Mouse (Mus musculus) embryonic facial prominence, embryonic 10.5 days (tissue): ENCODE data around the gene Myh7. TPM values are rescaled to one million over a fixed set of nuclear protein-coding genes. Genes with fewer than 3 reads are reported as not detected.

Source experiments
- DNase-seq: peaks from one replicate; pipeline ENCODE4 v3.0.0-alpha.2; 2017; ENCODE audit warnings: low spot score
- H3K27ac ChIP-seq: fragments of 300-500 bp; sonication (generic); replicated peaks from 2 replicates; pipeline ENCODE4 v1.5.1; 2016; ENCODE audit warnings: mild to moderate bottlenecking
- H3K27me3 ChIP-seq: fragments of 300-500 bp; sonication (generic); replicated peaks from 2 replicates; pipeline ENCODE4 v1.6.1; 2016; ENCODE audit warnings: low read depth, mild to moderate bottlenecking; ENCODE audit not compliant: poor library complexity, severe bottlenecking
- H3K36me3 ChIP-seq: fragments of 300-500 bp; sonication (generic); replicated peaks from 2 replicates; pipeline ENCODE4 v1.6.1; 2016; ENCODE audit warnings: mild to moderate bottlenecking, moderate library complexity
- H3K4me1 ChIP-seq: fragments of 300-500 bp; sonication (generic); 2 replicates; pipeline ENCODE4 v1.6.1; 2016
- H3K4me3 ChIP-seq: fragments of 300-500 bp; sonication (generic); 2 replicates; pipeline ENCODE4 v1.5.1; 2016; ENCODE audit warnings: mild to moderate bottlenecking, moderate library complexity
- H3K9me3 ChIP-seq: fragments of 300-500 bp; sonication (generic); 2 replicates; pipeline ENCODE4 v1.6.1; 2016; ENCODE audit warnings: mild to moderate bottlenecking
- WGBS: fragments of 180-500 bp; shearing (Covaris S2); methylation state at CpG from one replicate; pipeline ENCODE4 v1.1.7; 2016; 5-methylcytosine and 5-hydroxymethylcytosine counted together
- microRNA counts: library from miRNA; unstranded; fragments of <30 nt; microRNA quantifications from one replicate; lab custom pipeline; 2017
- microRNA-seq: library from miRNA; unstranded; fragments of <30 nt; microRNA quantifications from one replicate; pipeline ENCODE4, GENCODE M21; 2017
- polyA plus RNA-seq: library from polyadenylated mRNA; unstranded; fragments of >200 nt; fragmentation: Nextera tagmentation; extraction: Ambion mirVana; gene quantifications from 2 replicates; pipeline ENCODE4 v1.2.1, GENCODE M21; 2016

Gene Myh7
- polyA plus RNA-seq, 1 experiment from 2014 or later, result 1.9 TPM

DNA sequence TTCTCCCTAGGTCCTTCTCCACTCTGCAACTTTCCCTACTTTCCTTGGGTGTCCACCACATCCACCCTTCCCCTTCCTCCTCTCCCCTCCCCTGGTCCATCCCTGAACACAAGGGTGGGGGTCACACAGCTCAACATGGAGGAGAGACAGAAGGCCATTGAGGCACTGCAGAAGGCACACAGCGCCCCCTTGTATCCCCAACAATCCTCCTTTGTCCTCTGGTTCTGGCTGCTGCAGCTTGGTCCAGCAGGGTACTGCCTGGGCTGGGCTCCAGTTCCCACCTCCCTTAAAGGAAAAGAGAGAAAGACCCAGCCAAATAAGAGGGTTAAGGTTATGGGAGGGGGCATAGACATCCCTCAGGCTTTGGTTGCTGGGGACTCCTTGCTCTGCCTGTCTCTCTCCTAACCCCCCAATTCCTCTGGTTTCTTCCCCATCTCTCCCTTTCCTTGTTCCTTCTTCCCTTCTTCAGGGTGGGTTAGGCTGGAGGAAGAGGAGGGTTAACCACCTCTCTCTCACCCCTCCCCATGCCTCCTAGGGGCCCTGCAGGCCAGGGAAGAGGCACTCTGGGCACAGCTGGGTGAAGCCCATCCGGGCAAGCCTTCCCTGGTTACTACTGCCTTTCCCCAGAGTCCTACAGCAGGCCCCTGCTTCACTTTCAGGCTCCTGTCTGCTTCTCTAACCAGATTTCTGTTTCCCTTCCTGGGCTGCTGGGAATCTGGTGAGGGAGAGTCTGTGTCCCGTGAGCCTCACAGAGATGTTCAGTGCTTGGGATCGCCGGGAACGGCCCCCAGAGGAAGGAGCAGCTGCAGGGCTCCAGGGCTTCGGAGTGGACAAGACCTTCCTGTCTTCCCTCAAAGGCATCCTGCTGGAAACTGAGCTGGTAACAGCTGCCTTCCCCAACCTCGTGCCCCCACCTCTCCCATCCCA lies 58.3 kb downstream of the Myh7 start, which contains the start of gene Cmtm5:
TSS of gene Cmtm5 (plus strand) at position 358 of the 927 bp plus-strand sequence.
- Histone ChIP-seq H3K27ac (peak within 1 kb of the TSS; percentile 84), H3K4me3 (peak within 1 kb of the TSS; percentile 26; the same call in 1 of the 2 replicates), H3K36me3 (no peaks in the 10 kb centered on the region), H3K27me3 (no peaks in the 10 kb centered on the region), H3K4me1 (peaks cover 38% of the 10 kb centered on the region), H3K9me3 (no peaks in the 10 kb centered on the region)
- peak; percentile 38 for DNase-seq
- WGBS, result 21% methylated on average over 8 of the region's 8 CpGs

GRCm38 (mm10) chr14:54932645-54933150 lies 61.7 kb downstream of the Myh7 start, which contains the start of gene Il25:
Gene Il25, plus strand, starts transcription at chr14:54932695.
- Histone ChIP-seq H3K27ac (peak within 1 kb of the TSS; percentile 49; the same call in 1 of the 2 replicates), H3K4me1 (peaks cover 51% of the 10 kb centered on the region), H3K27me3 (peaks cover 11% of the 10 kb centered on the region), H3K4me3 (no peak within 1 kb of the TSS), H3K36me3 (no peaks in the 10 kb centered on the region), H3K9me3 (no peaks in the 10 kb centered on the region)
- DNase-seq, result peak; percentile 20
- 35% methylated on average over 6 of the region's 6 CpGs for whole genome bisulfite sequencing

DNA sequence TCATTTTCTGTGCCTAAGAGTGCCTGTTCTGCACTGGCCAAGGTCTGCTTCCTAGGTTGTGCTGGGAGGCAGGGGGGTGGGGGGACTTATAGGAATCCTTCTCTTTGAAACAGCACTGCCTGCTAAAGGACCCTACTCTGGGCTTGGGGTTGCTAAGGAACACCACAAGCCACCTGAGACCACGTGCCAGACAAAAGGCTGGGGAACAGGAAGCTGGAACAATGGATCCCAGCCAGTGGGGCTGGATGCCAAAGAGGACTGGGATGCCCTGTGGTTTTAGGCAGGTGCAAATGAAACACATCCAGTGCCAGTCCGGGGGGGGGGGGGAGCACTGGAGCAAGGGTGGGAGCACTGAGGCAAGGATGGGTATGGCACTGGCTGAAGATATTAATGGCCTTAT lies 64.0 kb downstream of the Myh7 start:
- Histone ChIP-seq H3K27ac (peak overlapping the region; percentile 44; the same call in 1 of the 2 replicates), H3K27me3 (peaks cover 11% of the 10 kb centered on the region), H3K9me3 (no peaks in the 10 kb centered on the region), H3K4me1 (peaks cover 60% of the 10 kb centered on the region), H3K4me3 (no peak overlapping the region), H3K36me3 (no peaks in the 10 kb centered on the region)
- no peak for DNase-seq
- WGBS, result 30% methylated on average over 2 of the region's 2 CpGs

- no peaks in the 10 kb centered on the region for H3K36me3 ChIP-seq
- WGBS, result 76% methylated on average over 5 of the region's 5 CpGs
- peaks cover 11% of the 10 kb centered on the region for H3K27me3 ChIP-seq
- H3K27ac ChIP-seq, result 0 out of 2 replicates have a peak overlapping the region, but pooled peaks have one; percentile 44
- H3K9me3 ChIP-seq, result no peaks in the 10 kb centered on the region
- H3K4me1 ChIP-seq, result peaks cover 62% of the 10 kb centered on the region
- no peak for DNase-seq
- no peak overlapping the region for H3K4me3 ChIP-seq
Measured at GRCm38 (mm10) chr14:54929801-54930200, 64.6 kb downstream of the Myh7 start.

GRCm38 (mm10) chr14:54927296-54927695 lies 67.1 kb downstream of the Myh7 start:
- H3K4me3 ChIP-seq, result peak overlapping the region; percentile 72
- peaks cover 11% of the 10 kb centered on the region for H3K27me3 ChIP-seq
- peak overlapping the region; percentile 100 for H3K27ac ChIP-seq
- H3K4me1 ChIP-seq, result peaks cover 69% of the 10 kb centered on the region
- DNase-seq, result peak; percentile 18
- H3K9me3 ChIP-seq, result peaks cover 2% of the 10 kb centered on the region; the same call in 1 of the 2 replicates
- peaks cover 15% of the 10 kb centered on the region for H3K36me3 ChIP-seq
- 14% methylated on average over 7 of the region's 7 CpGs for whole genome bisulfite sequencing

DNA sequence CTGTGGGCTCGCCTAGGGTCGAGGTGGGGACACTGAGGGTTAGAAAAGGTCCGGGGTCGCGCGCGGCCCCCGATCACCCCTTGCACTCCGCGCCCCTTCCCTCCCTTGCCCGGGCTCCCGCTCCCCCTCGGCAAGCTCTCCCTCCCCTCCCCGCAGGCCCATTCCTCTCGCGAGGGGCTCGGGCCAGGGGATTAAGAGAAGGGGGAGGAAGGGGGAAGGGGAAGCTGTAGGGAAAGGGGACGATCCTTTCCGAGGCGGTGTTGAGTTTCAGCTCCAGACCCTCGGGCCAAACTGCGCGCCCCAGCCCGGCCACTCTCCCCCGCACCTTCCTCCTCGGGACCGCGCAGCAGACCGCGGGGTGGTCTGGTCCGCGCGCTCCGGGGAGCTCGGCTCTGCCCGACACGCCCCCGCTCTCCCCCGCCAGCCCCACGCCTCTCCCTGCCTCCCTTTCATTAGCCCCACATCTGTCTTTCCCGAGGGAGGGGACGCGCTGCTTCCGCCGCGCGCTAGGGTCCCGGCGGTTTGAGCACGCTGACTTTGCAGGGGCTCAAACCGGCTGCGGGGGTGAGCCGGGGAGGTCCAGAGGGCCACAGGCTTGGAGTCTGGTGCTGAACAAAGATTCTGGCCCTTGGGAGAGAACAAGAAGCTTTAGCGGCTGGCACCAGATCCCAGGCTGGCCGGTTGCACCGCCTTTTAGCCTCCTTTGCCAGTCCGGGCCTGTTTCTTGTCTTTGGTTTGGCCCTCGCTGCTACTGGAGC lies 67.8 kb downstream of the Myh7 start:
- Histone ChIP-seq H3K27me3 (peaks cover 11% of the 10 kb centered on the region), H3K4me3 (peak overlapping the region; percentile 72), H3K36me3 (peaks cover 22% of the 10 kb centered on the region), H3K9me3 (peaks cover 9% of the 10 kb centered on the region), H3K4me1 (peaks cover 66% of the 10 kb centered on the region), H3K27ac (peak overlapping the region; percentile 100)
- WGBS, result under 1% methylated on average over 58 of the region's 58 CpGs
- DNase-seq, result peak; percentile 94

- Histone ChIP-seq H3K4me3 (peak within 1 kb of the TSS; percentile 72), H3K4me1 (peaks cover 63% of the 10 kb centered on the region), H3K27ac (peak within 1 kb of the TSS; percentile 100), H3K9me3 (peaks cover 18% of the 10 kb centered on the region), H3K36me3 (peaks cover 31% of the 10 kb centered on the region), H3K27me3 (peaks cover 11% of the 10 kb centered on the region)
- DNase-seq, result peak; percentile 83
- WGBS, result under 1% methylated on average over 57 of the region's 57 CpGs
Measured at GRCm38 (mm10) chr14:54925349-54926342, 68.8 kb downstream of the Myh7 start, which contains the start of gene Efs. Gene Efs, minus strand, starts transcription at chr14:54926126.

DNA sequence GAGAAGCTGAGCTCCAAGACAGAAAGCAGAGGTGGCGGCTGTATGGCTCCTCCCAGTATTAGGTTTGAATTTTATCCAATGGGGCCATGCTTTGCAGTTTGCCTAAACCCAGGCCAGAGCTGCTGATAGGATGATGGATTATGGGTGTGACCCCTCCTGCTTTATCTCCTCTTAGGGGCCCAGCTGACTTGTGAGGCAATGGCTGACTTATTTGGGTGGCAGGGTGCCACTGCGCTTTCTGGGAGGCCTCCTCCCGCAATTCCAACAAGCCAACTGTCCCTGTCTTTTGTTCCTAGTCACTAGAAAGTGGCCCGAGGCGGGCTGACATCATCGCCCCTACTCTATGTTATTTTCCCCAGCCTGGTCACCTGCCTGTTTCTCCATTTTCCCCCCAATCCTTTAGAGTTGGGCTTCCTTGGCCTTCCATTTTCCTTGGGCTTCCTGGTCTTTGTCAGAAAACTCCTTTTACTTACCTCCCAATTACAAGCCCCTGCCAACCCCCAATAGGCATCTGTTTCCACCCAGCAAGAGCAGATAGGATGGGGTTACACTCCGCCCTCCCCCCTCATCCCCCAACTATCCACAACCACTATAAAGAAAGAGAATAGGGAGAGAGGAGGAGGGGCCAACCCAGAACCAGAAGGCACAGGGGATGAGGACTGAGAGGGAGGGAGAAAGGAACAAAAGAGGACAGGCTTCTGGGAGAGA lies 69.6 kb downstream of the Myh7 start:
- Histone ChIP-seq H3K4me1 (peaks cover 56% of the 10 kb centered on the region), H3K9me3 (peaks cover 20% of the 10 kb centered on the region), H3K27ac (peak overlapping the region; percentile 100), H3K27me3 (peaks cover 11% of the 10 kb centered on the region), H3K4me3 (peak overlapping the region; percentile 72), H3K36me3 (peaks cover 40% of the 10 kb centered on the region)
- 13% methylated on average over 7 of the region's 7 CpGs for WGBS
- DNase-seq, result peak; percentile 80

MicroRNA genes within 50 kb of the gene (microRNA counts, 519-probe panel; counts per million panel counts)
- 188 counts per million, percentile 57 among the panel's probes with 10 or more counts for microRNA mmu-miR-208a (lab: Ali Mortazavi, UCI)
- microRNA mmu-miR-208b (lab: Ali Mortazavi, UCI), result 188 counts per million, percentile 57 among the panel's probes with 10 or more counts

Small RNAs within 50 kb of the gene (microRNA-seq; reads per million reads assigned to microRNA genes)
- gene Mir208a (12.5 reads per million, percentile 23 among the genes with 10 or more reads in this experiment), gene Mir208b (108 reads per million, percentile 50 among the genes with 10 or more reads in this experiment)

Other genes starting within 250 kb of the Myh7 start
- 1.3 and 1.6 TPM in 2 replicates for gene Slc7a8, start 212.7 kb downstream of the Myh7 start, polyA plus RNA-seq
- not detected in 2 replicates for gene Rnf212b, start 180.5 kb downstream of the Myh7 start, polyA plus RNA-seq
- 20.3 and 22.1 TPM in 2 replicates for gene Homez, start 123.7 kb downstream of the Myh7 start, polyA plus RNA-seq
- gene Ppp1r3e, start 117.1 kb downstream of the Myh7 start, polyA plus RNA-seq, result 0.56 and 0.60 TPM in 2 replicates
- 2.3 and 2.5 TPM in 2 replicates for gene Bcl2l2, start 111.2 kb downstream of the Myh7 start, polyA plus RNA-seq
- gene Gm20521, start 111.2 kb downstream of the Myh7 start, polyA plus RNA-seq, result 0.14 and 0.25 TPM in 2 replicates
- gene Pabpn1, start 102.1 kb downstream of the Myh7 start, polyA plus RNA-seq, result 173 TPM in 2 replicates
- 41.4 and 45.7 TPM in 2 replicates for gene Slc22a17, start 81.5 kb downstream of the Myh7 start, polyA plus RNA-seq
- gene Efs, start 68.5 kb downstream of the Myh7 start, polyA plus RNA-seq, result 42.4 and 42.9 TPM in 2 replicates
- gene Il25, start 61.9 kb downstream of the Myh7 start, polyA plus RNA-seq, result 0.14 TPM in 1 of 2 replicates, not detected in the other
- 2.2 and 2.7 TPM in 2 replicates for gene Cmtm5, start 58.4 kb downstream of the Myh7 start, polyA plus RNA-seq
- gene Myh6, start 27.7 kb downstream of the Myh7 start, polyA plus RNA-seq, result 0.26 and 2.0 TPM in 2 replicates
- gene Gm17428, start 17.7 kb downstream of the Myh7 start, polyA plus RNA-seq, result not detected in 2 replicates
- gene Ngdn, start 20.8 kb upstream of the Myh7 start, polyA plus RNA-seq, result 91.1 and 94.2 TPM in 2 replicates
- 6.1 and 6.8 TPM in 2 replicates for gene Zfhx2, start 97.7 kb upstream of the Myh7 start, polyA plus RNA-seq
- 22.4 and 22.8 TPM in 2 replicates for gene Thtpa, start 100.2 kb upstream of the Myh7 start, polyA plus RNA-seq
- gene Ap1g2, start 112.0 kb upstream of the Myh7 start, polyA plus RNA-seq, result 14.5 and 15.8 TPM in 2 replicates
- 0.45 and 0.81 TPM in 2 replicates for gene Jph4, start 122.3 kb upstream of the Myh7 start, polyA plus RNA-seq
- gene Dhrs2, start 227.4 kb upstream of the Myh7 start, polyA plus RNA-seq, result not detected in 2 replicates